Mouse (Mus musculus) MEL (cell line): ENCODE results near the gene Ap2a1.

ENCODE experiments used
- BHLHE40 ChIP-seq: IDR thresholded peaks from 2 replicates; pipeline ENCODE4 v1.6.1; 2012; ENCODE audit warnings: low read depth, mild to moderate bottlenecking, inconsistent platforms, low read length, improper control_type of control experiment, borderline replicate concordance
- CHD1 ChIP-seq: IDR thresholded peaks from 2 replicates; pipeline ENCODE4 v1.6.1; 2012; ENCODE audit warnings: low read depth, mild to moderate bottlenecking, inconsistent platforms, low read length, improper control_type of control experiment
- CTCF ChIP-seq, 3 experiments: IDR thresholded peaks in 2 of 3; conservative IDR thresholded peaks in 1 of 3; 2 replicates each; pipeline ENCODE4 v1.5.1; 2011 to 2012; ENCODE audit warnings: low read length in 3 of 3, low read depth in 2 of 3, mild to moderate bottlenecking in 2 of 3, improper control_type of control experiment in 1 of 3, inconsistent platforms in 1 of 3, mixed read lengths in 1 of 3, moderate library complexity in 1 of 3; ENCODE audit not compliant: control insufficient read depth in 1 of 3, insufficient read depth in 1 of 3, poor library complexity in 1 of 3, severe bottlenecking in 1 of 3
- ELF1 ChIP-seq: IDR thresholded peaks from 2 replicates; pipeline ENCODE4 v1.6.1; 2014; ENCODE audit warnings: low read depth, mild to moderate bottlenecking, inconsistent platforms, low read length, improper control_type of control experiment, moderate library complexity
- EP300 ChIP-seq, 2 experiments: IDR thresholded peaks; 2 replicates each; pipeline ENCODE4 v1.6.1; 2011; ENCODE audit warnings: improper control_type of control experiment in 2 of 2, low read length in 2 of 2, low read depth in 1 of 2, mild to moderate bottlenecking in 1 of 2
- JUND ChIP-seq: IDR thresholded peaks from 2 replicates; pipeline ENCODE4 v1.6.1; 2011; ENCODE audit warnings: low read depth, mild to moderate bottlenecking, improper control_type of control experiment, low read length
- MAFK ChIP-seq: IDR thresholded peaks from 2 replicates; pipeline ENCODE4 v1.6.1; 2011; ENCODE audit warnings: low read depth, mild to moderate bottlenecking, low read length, improper control_type of control experiment, borderline replicate concordance
- POLR2A ChIP-seq, 2 experiments: IDR thresholded peaks; 2 replicates each; pipeline ENCODE4 v1.6.1; 2011 to 2012; ENCODE audit warnings: low read length in 2 of 2, mild to moderate bottlenecking in 2 of 2, control low read depth in 1 of 2, improper control_type of control experiment in 1 of 2, low read depth in 1 of 2, moderate library complexity in 1 of 2; ENCODE audit not compliant: control insufficient read depth in 1 of 2, insufficient read depth in 1 of 2, poor library complexity in 1 of 2
- POLR2AphosphoS5 ChIP-seq: IDR thresholded peaks from 2 replicates; pipeline ENCODE4 v1.6.1; 2012; ENCODE audit warnings: low read depth, borderline replicate concordance, mild to moderate bottlenecking, inconsistent platforms, low read length, moderate library complexity, mixed read lengths
- USF1 ChIP-seq: IDR thresholded peaks from 2 replicates; pipeline ENCODE4 v1.6.1; 2014; ENCODE audit warnings: low read depth, mild to moderate bottlenecking, inconsistent platforms, low read length, improper control_type of control experiment, moderate library complexity
- ZMIZ1 ChIP-seq: IDR thresholded peaks from 2 replicates; pipeline ENCODE4 v1.6.1; 2012; ENCODE audit warnings: low read depth, mild to moderate bottlenecking, inconsistent platforms, low read length, improper control_type of control experiment, moderate library complexity
- ZNF384 ChIP-seq: IDR thresholded peaks from 2 replicates; pipeline ENCODE4 v1.6.1; 2012; ENCODE audit warnings: low read depth, mild to moderate bottlenecking, inconsistent platforms, low read length, improper control_type of control experiment

GRCm38 (mm10) chr7:44942904-44943303 lies 13.6 kb upstream of the Ap2a1 start, which contains the start of gene Tsks:
- TF ChIP-seq JUND = no peak
- no peak for TF ChIP-seq CHD1
- TF ChIP-seq MAFK = no peak
- TF ChIP-seq POLR2A (IDR thresholded peaks at IDR 0.05; ENCODE audit: control insufficient read depth in 1 of 2, insufficient read depth in 1 of 2, low read depth in 1 of 2, low read length in 2 of 2, poor library complexity in 1 of 2) = no peak
- no peak for TF ChIP-seq CTCF (IDR thresholded peaks at IDR 0.05 in 2 of 3, conservative IDR thresholded peaks at IDR 0.05 in 1 of 3; ENCODE audit: control insufficient read depth in 1 of 3, insufficient read depth in 1 of 3, low read depth in 2 of 3, low read length in 3 of 3, poor library complexity in 1 of 3, severe bottlenecking in 1 of 3)
- no peak for TF ChIP-seq ZNF384
- no peak for TF ChIP-seq POLR2AphosphoS5
- no peak for TF ChIP-seq USF1
- TF ChIP-seq BHLHE40 = no peak
- no peak for TF ChIP-seq EP300 (IDR thresholded peaks at IDR 0.05; ENCODE audit: low read depth in 1 of 2, low read length in 2 of 2)
- TF ChIP-seq ZMIZ1 = no peak
- TF ChIP-seq ELF1 = no peak
